Mouse (Mus musculus) cerebellum, adult 9-10 months (tissue): ENCODE data around the gene Lag3.
"Not testable (repeated sequence)": the region's sequence is repeated elsewhere in the genome, so short reads cannot be mapped to it uniquely, and the experiment has no call there.

Experiments
- DNase-seq: peaks from one replicate; pipeline ENCODE4 v3.0.0; 2022

Lag3 gene

DNA sequence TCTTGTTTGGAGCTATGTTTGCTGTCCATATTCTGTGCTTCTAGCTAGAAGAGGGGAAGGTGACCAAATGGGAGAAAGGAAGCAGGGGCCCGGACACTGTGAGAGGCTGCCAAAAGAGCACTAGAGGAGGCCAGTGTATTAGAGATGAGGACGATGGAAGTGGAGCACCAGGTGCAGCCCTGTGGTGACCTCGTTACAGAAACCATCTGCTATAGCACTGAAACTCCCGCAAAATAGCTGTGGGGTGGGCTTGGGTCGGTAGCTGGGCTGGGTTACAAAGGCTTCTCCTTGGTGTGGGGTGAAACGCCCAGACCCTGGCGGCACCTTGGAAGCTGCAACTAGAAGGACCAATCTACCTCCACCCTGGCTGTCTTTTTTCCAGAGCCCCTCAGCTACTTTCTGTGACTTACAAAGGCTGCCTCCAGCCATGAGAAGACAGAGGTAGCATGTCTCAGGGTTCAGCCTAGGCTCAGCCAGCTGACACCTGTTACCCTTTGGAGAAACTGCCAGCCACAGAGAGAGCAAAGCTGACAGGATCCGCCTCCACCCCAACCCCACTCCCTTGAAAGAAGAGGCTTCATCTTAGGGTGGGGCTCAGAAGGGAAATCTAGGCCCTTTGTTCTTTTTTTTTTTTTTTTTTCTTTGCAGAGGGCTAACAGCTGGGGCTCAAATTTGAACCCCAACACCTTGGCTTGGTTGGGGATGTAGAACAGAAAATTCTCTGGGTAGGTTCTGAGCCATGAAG lies 11.3 kb downstream of the Lag3 start:
- peak; percentile 62 for DNase-seq

DNA sequence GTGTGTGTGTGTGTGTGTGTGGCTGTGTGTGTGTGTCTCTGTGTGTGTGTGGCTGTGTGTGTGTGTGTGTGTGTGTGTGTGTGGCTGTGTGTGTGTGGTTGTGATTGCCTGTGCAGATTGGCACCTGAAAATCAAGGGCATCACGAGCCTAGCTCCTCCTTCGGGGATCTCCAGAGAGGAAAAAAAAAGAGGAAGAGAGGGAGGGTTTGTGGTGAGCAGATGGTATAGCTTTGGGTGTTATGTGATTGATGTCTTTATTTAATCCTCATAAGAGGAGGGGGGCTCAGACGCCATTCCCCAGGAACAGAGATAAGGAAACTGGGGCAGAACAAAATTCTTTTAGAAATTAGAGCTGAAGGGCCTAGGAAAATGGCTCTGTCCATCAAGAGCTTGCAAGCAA lies 13.1 kb downstream of the Lag3 start:
- no peak for DNase-seq

DNA sequence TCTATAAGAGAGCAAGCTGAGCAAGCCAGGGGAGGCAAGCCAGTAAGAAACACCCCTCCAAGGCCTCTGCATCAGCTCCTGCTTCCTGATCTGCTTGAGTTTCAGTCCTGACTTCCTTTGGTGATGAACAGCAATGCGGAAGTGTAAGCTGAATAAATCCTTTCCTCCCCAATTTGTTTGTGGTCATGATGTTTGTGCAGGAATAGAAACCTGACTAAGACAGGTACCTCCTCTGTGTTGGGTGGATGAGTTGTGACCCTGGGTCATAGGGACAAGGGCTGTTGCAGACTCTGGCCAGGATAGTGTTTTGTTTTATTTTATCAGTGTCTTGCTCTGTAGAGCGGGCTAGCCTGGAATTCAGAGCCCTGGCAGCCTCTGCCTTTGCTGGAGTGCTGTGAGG lies 17.4 kb downstream of the Lag3 start:
- DNase-seq: not testable (repeated sequence)

DNA sequence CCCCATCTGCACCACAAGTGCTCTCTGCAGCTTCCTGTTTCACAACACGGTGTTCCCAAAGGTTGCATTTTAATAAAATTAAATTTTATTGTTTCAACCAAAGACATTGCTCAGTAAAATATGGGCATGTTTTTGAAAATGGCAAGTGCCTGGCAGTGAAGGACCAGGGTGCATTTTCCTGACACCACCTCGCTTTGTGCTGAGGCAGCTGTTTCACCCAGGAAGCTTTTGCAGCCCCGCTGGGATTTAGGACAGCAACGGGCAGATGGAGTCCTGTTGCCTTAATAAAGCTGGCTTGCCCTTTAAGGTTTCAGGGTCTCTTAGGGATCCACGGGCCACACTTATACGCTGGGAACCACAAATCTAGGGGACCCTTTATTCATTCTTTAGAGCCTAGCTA lies 20.5 kb downstream of the Lag3 start:
- DNase-seq: no peak

DNA sequence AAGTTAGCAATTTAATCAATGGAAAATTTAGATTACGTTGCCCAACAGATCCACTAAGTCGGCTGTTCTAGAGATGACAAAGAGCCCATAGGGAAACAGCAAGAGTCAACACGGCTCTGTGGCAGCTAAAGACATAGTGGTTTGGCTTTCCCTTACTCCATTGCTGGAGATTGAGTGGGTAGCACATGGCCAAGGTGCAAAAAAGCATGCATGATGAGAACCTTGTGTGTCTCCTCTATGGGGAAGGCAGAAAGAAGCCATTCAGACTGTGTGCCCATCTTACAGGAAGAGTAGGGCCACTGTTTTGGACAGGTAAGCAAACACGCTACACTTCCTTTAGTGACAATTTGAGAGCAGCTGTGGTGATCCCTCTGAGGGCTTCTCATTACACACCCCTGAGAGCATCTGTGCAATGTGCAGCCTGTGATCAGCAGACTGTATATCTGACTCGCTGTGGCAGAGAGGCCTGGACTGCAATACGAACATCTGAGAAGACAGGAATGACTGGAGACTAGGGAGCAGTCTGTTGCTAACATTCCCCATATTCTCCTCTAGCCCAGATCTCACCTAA lies 22.9 kb downstream of the Lag3 start:
- no peak for DNase-seq

DNA sequence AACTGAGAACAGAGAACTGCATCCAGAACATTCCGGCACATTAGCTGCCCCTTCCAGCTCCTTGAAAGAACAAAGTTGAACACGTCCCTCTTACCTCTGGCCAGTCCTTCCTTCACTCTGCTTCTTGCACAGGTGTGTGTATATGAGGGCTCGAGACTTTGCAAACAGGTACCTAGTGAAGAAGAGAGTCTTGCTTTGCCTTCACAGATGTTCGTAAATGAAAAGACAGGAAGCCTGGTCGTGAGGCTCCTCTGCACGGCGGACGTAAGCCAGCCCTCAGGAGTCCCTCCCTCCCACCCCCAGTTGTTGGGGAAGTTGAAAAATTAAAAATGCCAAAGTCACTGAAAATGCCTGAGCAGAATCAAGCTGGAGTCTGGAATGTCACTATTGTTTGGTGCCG lies 23.5 kb downstream of the Lag3 start, which contains the start of gene Cd4:
TSS of gene Cd4 (minus strand) at position 236 of the 400 bp plus-strand sequence.
- no peak for DNase-seq

DNA sequence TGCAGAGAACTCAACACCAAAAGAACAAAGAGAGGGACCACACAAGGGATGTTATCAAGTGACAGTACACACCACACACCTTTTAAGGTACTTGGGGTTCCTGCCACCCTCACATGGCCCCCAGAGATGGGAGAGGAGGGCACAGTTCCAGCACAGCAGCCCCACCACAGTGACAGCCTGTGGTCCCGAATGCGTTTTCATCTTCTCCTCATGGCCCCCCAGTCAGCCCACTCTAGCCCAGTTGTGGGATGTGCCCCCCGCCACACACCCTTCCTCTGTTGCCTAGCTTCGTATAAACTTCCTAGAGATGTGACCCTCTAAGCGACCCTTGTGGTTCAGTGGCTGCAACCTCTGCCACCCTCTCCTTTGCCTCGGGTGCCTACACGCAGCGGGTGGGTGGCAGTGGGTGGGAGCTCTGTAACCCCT lies 25.5 kb downstream of the Lag3 start:
- no peak for DNase-seq

DNA sequence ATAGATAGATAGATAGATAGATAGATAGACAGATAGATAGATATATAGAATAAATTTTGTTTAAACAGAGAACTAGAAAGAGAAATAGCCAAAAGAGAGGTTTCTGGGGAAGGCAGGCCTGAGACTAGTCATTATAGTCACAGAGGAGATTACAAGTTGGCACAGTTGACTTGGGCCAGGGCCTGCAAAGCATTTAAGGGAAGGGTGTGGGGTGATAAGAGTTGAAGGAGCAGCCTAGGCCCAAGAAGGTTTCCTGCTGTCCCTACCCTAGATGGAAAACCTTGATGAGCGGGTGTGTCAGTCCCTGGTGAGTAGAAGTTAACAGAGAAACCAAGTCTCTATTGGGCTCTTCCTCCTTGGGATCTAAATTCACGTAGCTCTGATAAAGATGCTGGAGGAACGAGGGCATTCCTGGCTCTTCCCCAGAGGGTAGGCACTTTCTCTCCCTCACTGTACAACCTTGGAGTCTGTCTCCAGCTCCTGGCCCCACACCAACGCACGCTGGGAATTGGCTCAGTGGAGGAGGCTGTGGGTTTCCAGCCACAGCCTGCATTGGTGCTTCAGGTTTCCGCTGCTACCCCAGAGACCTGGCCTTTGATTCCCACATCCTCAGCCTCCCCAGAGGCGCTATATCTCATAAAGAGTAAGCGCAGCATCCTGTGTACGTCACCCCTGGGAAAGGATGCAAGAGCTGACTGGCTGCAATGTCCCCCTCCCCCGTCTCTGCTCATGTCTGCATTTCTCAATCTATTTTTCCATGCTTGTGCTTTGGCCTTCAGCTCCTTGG lies 26.6 kb downstream of the Lag3 start:
- peak; percentile 84 for DNase-seq

DNA sequence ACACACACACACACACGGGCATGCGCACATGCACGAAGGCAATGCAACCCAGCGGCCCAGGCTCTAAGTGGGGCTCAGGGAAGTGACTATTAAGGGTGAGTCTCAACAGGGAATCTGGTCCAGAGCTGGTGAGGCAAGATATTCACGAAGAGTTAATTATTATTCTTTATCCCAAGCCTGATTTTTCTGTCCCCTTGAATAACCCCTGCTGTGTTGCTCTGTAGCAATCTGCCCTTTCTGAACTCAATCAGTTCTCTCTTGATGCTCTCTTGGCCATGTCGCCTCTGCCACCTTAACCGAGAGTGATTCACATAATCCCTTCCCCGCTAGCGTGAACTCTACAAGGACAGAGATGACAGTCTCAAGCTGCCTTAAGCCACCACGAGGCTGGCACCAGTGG lies 28.2 kb downstream of the Lag3 start:
- DNase-seq: no peak

DNA sequence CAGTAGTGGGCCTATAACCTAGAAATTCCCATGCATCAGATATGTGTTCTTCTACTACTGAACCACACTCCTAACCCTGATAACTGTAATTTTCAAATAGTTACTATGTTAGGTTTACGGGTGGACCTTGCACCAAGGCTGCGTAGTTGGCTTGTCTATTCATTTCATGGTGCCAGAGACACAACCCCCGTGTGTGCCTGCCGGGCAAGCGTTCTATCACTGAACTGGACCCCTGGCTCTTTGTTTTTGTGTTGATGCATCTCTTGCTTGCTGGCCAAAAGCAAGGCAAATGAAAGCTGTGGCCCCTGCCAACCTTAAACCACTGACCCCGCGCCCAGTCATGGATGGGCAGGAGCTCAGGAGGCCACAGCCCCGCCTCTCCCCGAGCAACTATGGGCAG lies 29.7 kb downstream of the Lag3 start:
- no peak for DNase-seq

DNA sequence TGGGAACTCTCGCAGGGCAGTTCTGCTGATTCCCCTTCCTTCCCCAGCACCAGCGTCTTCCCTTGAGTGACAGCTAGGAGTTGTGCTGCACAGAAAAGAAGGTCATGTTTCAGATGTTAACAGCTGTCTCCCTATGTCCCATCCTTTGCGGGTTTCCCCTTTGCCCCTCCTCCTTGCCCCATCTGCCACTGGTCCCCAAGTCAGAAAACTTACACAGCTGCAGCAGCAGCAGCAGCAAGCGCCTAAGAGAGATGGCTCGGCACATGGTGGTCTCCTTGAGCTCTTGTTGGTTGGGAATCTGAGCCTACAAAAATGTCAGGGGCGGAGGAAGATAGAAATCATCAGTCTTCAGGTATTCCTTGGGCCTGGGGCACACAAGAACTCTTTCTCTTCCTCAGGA lies 32.1 kb downstream of the Lag3 start:
- DNase-seq: no peak

DNA sequence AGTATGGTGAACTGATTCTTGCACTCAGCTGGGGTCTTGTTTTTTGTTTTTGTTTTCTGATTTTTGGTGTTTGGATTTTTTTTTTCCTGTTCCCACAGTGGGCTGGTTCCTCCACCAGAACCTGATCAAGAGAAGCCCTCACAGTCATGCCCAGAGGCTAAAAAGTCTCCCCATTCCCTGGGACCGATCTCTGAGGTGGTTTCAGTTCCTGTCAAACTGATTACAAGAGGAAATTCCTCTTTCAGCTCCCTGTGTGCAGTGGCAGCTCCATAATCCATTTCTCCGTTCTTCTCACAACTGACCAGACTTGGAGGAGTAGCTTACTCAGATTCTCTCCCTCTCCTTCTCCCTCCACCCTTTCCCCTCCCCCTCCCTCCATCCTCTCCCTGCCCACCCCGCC lies 37.2 kb downstream of the Lag3 start:
- DNase-seq: no peak

DNA sequence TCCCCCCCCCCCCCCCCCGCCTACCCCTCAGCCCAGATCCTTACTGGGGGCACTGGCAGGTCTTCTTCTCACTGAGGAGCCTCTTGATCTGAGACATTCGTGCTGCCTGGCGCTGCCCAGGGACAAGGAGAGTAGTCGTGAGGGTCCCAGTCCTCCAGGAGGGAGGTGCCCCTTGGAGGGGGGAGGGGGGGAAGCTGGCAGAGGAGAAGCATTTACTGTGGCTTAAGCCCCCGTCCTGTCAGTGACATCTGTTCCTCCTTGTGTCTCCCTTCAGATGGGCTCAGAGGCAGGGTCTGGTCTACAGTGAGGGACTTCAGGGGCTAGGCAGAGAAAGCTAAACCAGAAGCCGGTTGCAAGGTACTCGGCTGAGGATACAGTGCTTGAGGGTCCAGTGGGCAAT lies 44.9 kb downstream of the Lag3 start:
- DNase-seq: no peak

DNA sequence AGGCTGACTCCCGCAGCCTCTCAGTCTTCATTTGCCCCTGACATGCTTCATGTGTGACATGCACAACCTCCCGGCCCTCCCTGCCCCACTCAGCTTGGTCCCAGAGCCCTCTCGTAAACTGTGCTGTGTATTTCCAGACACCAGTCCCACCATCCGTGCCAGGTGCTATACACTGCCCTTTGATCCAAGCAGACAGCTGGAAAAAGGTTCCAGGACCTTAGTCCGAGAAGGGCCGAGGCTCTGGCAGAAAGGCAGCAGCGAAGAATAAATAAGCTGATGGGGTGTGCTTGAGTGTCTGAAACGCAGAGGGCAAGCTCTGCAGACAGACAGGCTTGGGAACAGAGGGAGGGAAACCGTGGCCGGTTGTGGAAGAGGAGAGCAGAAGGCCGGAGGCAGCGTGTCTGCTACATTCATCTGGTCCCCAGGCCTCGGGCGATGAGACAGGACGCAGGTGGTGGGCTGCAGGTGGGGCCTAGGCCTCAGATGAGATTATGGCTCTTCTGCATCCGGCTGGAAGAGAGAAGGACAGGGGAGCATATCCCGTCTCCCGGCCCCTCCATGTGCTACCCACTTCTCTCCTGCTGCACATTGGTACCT lies 45.6 kb downstream of the Lag3 start:
- no peak for DNase-seq

DNA sequence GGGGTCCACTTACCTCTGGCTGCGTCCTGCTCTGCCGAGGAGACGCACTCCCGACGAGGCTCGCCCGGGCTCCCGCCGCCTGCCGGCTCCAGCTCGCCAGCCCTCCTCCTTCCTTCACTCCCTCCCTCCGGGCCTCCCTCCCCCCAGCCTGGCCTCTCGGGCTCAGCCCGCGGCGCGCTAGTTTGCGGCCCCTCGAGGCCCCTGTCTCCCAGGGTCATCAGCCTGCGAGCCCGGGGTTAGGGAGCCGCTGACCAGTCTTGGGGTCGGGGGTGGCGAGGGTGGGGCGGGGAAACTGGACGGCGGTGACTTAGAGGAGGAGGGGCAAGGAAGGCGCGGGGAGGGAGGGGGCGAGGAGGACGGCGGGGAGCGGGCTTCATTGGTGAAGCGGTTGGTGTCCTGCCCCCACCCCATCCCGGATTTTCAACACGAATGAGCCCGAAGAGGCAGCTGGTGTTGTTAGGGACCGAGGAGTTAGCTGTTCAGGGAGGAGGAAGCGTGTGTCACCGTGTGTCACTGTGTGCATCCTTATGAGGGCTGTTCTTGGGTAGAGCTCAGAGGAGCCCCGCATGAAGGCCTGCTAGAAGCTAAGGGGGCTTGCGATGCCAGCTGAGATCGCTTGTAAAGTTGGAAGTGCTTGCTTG lies 47.7 kb downstream of the Lag3 start, which contains the start of gene Gpr162:
TSS of gene Gpr162 (minus strand) at position 326 of the 641 bp plus-strand sequence.
- peak; percentile 80 for DNase-seq

DNA sequence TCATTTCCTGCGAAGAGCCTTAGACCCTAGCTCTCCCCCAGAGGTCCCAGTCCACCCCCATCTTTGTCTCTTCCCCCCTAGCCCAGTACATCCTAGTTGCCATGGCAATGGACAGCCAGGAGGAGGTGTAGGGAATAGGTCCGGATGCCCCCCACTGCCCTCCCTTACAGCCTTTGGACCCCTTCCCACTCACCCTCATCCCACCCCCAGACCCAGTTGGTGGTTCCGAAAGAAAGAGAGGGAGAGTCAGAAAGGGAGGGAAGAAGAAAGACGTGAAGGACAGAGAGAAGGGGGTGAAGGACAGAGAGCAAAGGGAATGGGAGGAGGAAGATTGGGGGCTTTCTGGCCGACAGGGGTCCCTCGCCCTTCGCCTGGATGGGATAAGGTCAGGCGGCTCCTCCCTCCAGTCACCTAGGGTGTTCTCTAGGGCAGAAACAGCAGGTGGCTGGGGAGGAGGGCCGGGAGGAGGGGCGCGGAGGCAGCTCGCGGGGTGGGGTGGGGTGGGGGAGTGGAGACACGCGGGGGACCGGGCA lies 48.3 kb downstream of the Lag3 start:
- peak; percentile 75 for DNase-seq

DNA sequence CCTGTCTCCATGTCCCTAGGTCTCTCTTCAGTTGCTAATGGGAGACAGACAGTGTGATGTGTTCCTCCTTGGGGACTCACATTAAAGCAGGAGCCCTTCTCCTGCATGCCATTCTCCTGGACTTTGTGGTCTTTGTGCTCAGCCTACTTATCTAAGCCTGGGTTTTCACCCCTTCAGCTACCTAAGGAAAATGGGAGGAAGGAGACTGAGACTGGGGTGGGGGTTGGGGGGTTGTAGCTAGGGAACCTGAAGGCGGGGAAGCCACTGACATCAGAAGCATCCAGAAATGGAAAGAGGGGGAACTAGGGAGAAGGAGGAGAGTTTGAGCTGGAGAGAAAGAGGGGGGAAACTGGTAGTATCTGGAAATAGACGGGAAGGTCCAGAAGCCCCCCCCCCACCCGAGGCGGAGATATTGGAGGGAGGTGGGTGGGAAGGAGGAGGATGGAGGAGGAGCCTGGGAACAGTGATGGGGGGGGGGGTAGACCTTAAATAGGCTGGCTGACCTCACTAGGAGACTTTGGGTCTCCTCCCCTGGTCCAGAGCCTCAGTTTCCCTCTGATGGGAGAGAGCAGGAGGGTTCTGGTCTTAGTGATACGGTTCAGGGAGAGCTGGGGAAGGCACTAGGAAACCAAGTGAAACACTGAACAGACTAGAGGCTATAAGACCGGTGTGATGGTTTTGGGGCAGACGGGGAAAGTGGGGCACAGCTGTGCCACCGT lies 48.9 kb downstream of the Lag3 start:
- DNase-seq: peak; percentile 53

DNA sequence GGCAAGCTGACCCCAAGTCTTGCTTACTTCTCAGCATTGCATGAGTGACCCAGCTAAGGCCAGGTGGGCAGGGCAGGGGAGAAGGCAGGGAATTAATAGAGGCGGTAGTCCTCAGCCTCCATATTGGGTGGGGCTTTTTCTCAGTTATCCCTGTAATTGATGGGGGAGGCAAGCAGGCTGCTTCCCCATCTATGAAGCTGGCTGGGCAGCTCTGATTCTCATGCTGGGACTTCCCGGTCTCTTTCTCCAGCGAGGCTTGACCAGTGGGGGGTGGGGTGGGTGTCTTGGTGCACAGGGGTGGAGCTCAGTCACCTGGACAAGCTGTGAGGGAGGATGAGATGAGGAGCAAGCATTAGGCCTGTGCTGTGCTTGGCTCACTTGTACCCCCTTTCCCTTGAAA lies 49.7 kb downstream of the Lag3 start:
- DNase-seq: no peak

DNA sequence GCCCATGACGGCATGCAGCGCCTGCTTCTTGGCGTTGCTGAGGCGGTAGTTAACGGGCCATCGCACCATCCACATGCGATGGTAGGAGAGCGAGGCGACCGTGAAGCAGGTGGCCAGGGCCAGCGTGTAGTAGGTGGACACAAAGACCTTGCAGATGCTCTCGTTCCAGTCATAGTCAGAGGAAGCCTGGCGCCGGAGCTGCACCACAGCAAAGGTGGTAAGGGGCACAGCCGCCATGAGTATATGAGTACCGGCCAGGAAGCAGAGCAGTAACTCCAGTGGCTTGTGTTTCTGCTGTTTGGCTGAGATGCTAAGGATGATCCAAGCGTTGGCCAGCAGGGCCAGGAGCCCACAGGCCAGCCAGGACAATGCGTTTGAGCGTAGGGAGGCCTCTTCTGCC lies 50.2 kb downstream of the Lag3 start:
- DNase-seq: peak; percentile 61

DNA sequence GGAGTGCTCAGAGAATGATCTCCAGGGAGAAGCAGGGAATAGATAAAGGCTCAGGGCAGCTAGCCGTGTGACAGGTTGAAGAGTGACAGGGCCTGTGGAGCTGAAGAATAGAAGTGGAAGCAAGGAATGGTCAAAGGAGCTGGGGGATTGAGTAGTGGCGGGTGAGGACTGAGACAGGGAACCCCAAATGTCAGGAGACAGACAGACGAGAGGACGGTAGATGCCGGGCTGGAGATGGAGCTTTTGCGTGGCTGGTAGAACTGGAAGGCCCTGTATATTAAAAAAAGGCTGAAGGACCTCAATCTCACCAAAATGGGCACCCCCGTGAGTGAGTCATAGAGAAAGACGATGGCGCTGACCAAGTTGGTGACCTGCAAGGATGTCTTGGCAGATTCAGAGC lies 51.0 kb downstream of the Lag3 start:
- DNase-seq: peak; percentile 55

DNA sequence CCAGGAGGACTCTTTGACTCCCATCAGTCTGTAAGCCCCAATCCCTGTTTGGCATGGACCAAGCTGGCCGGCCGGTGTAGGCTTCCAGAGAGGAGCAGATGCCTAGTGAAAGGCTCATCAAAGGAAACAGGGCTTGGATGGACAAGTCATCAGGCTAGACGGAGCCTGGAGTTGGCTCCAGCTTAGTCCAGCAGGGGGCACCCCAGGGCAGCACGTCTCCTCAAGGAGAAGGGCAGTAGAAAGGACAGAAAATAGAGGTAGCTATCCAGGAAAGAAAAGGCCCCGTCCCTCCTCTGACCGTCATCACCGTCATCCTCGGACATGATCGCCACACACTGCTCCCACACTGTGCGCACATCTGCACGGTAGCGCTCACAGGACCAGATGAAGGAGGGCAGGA lies 51.8 kb downstream of the Lag3 start:
- peak; percentile 95 for DNase-seq
